Mouse (Mus musculus) heart, embryonic 16.5 days (tissue): Measurements from ENCODE around the gene Rps8. TPM values are rescaled to one million over a fixed set of nuclear protein-coding genes. Genes with fewer than 3 reads are reported as not detected.

Source experiments
- ATAC-seq: fragments of 200-750 bp; cut with Nextera tagmentation; replicated peaks from 2 replicates; pipeline ENCODE4 v1.8.0; 2017; ENCODE audit warnings: moderate number of reproducible peaks; ENCODE audit not compliant: insufficient read depth, low FRiP score; ENCODE audit errors: extremely low read depth
- H3K27ac ChIP-seq: fragments of 300-500 bp; sonication (generic); 2 replicates; pipeline ENCODE4 v1.5.1; 2014; ENCODE audit warnings: mild to moderate bottlenecking, low read length, control low read depth, moderate library complexity
- H3K27me3 ChIP-seq: fragments of 300-500 bp; sonication (generic); 2 replicates; pipeline ENCODE4 v1.6.1; 2014; ENCODE audit warnings: low read length, mixed read lengths; ENCODE audit not compliant: control insufficient read depth, insufficient read depth
- H3K36me3 ChIP-seq: fragments of 300-500 bp; sonication (generic); 2 replicates; pipeline ENCODE4 v1.6.1; 2014; ENCODE audit not compliant: control insufficient read depth, insufficient read depth
- H3K4me1 ChIP-seq: fragments of 300-500 bp; sonication (generic); 2 replicates; pipeline ENCODE4 v1.6.1; 2014; ENCODE audit warnings: low read length, mixed read lengths; ENCODE audit not compliant: control insufficient read depth, insufficient read depth
- H3K4me2 ChIP-seq: fragments of 300-500 bp; sonication (generic); 2 replicates; pipeline ENCODE4 v1.6.1; 2014; ENCODE audit warnings: low read depth, mild to moderate bottlenecking, control low read depth, low read length
- H3K4me3 ChIP-seq: fragments of 300-500 bp; sonication (generic); 2 replicates; pipeline ENCODE4 v1.5.1; 2014; ENCODE audit warnings: mild to moderate bottlenecking, control low read depth, low read length
- H3K9ac ChIP-seq: fragments of 300-500 bp; sonication (generic); 2 replicates; pipeline ENCODE4 v1.6.1; 2014; ENCODE audit warnings: low read length, control low read depth
- H3K9me3 ChIP-seq: fragments of 300-500 bp; sonication (generic); replicated peaks from 2 replicates; pipeline ENCODE4 v1.6.1; 2016; ENCODE audit warnings: low read length; ENCODE audit not compliant: control insufficient read depth
- WGBS: fragments of 180-500 bp; shearing (Covaris S2); extraction: QIAGEN DNeasy Blood & Tissue Kit; methylation state at CpG from one replicate; pipeline ENCODE4 v1.1.7; 2014; 5-methylcytosine and 5-hydroxymethylcytosine counted together
- polyA plus RNA-seq: library from polyadenylated mRNA; unstranded; fragments of >200 nt; fragmentation: Nextera tagmentation; extraction: Ambion mirVana; gene quantifications from 2 replicates; pipeline ENCODE4 v1.2.1, GENCODE M21; 2015

Rps8 gene
- 420 and 513 TPM in 2 replicates for polyA plus RNA-seq

GRCm38 (mm10) chr4:117155792-117156355, at the start of gene Rps8:
Gene Rps8 (minus strand): TSS chr4:117156243.
- Histone ChIP-seq H3K4me3 (peak within 1 kb of the TSS; percentile 81), H3K36me3 (peaks cover 39% of the 10 kb centered on the region), H3K9me3 (no peaks in the 10 kb centered on the region), H3K4me2 (peak within 1 kb of the TSS; percentile 95), H3K4me1 (peaks cover 24% of the 10 kb centered on the region), H3K27me3 (no peaks in the 10 kb centered on the region), H3K27ac (peak within 1 kb of the TSS; percentile 91), H3K9ac (peak within 1 kb of the TSS; percentile 99)
- WGBS, result under 1% methylated on average over 52 of the region's 52 CpGs
- peak; percentile 90 for ATAC-seq

DNA sequence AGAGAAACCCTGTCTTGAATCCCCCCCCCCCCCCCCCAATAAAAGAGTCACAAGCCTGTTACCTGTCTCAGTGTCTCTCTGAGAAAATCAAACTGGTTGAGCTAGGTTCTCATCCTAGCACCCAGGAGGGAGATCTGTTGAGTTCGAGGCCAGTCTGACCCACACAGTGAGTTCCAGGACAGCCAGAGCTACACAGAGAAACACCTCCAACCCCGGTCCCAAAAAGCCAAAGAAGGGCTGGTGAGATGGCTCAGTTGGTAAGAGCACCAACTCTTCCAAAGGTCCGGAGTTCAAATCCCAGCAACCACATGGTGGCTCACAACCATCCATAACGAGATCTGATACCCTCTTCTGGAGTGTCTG, 46.9 kb upstream of the Rps8 start:
- Histone ChIP-seq H3K36me3 (no peaks in the 10 kb centered on the region), H3K9ac (no peak overlapping the region; the same call in 1 of the 2 replicates), H3K4me2 (no peak overlapping the region; the same call in 1 of the 2 replicates), H3K4me3 (no peak overlapping the region), H3K4me1 (no peaks in the 10 kb centered on the region), H3K9me3 (no peaks in the 10 kb centered on the region), H3K27me3 (no peaks in the 10 kb centered on the region), H3K27ac (peak overlapping the region; percentile 74)
- WGBS, result 61% methylated on average over 4 of the region's 4 CpGs
- ATAC-seq, result no peak

DNA sequence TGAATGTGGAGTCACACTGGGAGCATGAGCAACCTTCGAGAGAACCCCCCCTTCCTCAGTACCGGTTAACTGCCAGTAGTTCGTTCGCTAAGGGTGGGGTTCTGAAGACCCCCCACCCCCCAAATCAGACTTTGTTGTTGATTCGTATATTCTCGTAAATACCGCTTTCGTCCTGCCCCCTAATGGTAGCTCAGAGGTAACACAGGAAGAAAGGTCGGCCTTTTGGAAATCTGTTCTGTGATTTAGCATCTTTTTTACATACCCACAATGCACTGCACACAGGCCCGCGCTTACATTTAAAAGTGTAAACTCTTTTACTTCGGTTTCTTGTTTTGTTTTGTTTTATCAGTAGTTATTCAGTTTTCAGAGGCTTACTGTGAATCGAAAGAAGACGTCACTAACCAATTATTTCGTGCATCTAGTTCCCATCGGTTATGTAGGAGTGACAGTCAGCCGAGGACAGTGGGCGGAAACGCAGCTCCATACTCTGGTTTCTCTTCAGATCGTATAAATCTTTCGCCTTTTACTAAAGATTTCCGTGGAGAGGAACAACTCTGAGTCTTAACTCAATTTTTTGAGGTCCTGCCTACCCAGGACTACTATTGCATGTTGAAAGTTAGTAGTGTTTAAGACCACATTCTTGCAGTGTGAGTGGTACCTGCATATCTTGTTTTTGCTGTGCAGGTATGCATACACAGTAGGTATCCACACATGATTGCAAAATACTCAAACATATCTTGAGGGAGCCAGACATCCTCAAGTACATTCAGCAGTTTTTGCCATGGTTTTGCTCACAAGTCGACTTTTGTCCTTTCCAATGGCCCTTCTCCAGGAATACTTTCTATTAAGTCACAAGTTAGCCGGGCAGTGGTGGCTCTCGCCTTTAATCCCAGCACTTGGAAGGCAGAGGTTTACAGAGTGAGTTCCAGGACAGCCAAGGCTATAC, 46.3 kb upstream of the Rps8 start:
- ATAC-seq, result peak; percentile 69
- Histone ChIP-seq H3K9me3 (no peaks in the 10 kb centered on the region), H3K4me2 (peak overlapping the region; percentile 73), H3K27me3 (no peaks in the 10 kb centered on the region), H3K4me3 (peak overlapping the region; percentile 46), H3K4me1 (no peaks in the 10 kb centered on the region), H3K9ac (peak overlapping the region; percentile 71), H3K36me3 (no peaks in the 10 kb centered on the region), H3K27ac (peak overlapping the region; percentile 74)
- WGBS, result 2% methylated on average over 25 of the region's 25 CpGs

DNA sequence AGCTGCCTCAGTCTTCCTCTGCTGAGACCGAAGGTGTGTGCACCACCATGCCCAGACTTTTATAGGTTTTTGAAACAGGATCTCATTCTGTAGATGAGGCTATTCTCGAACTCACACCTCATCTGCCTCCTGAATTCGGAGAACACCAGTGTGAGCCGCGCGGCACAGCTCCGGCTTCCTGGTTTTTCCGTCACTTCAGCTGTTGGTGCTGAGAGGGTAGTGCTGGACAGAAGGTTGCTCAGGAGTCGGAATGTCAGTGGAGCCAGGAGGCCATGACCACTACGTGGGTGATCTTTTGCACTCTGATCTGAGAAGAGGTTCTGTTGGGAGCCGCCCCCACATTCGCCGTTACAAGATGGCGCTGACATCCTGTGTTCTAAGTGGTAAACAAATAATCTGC, 35.8 kb upstream of the Rps8 start:
- Histone ChIP-seq H3K36me3 (no peaks in the 10 kb centered on the region), H3K4me3 (no peak overlapping the region), H3K4me1 (no peaks in the 10 kb centered on the region), H3K4me2 (no peak overlapping the region), H3K9ac (no peak overlapping the region), H3K9me3 (no peaks in the 10 kb centered on the region), H3K27ac (no peak overlapping the region), H3K27me3 (no peaks in the 10 kb centered on the region)
- no peak for ATAC-seq
- WGBS, result 94% methylated on average over 14 of the region's 14 CpGs

GRCm38 (mm10) chr4:117190660-117191059, 34.6 kb upstream of the Rps8 start:
- Histone ChIP-seq H3K4me3 (no peak overlapping the region), H3K4me2 (no peak overlapping the region), H3K4me1 (no peaks in the 10 kb centered on the region), H3K27me3 (no peaks in the 10 kb centered on the region), H3K27ac (peak overlapping the region; percentile 86), H3K9ac (peak overlapping the region; percentile 23), H3K9me3 (no peaks in the 10 kb centered on the region), H3K36me3 (no peaks in the 10 kb centered on the region)
- 69% methylated on average over 7 of the region's 7 CpGs for WGBS
- no peak for ATAC-seq

DNA sequence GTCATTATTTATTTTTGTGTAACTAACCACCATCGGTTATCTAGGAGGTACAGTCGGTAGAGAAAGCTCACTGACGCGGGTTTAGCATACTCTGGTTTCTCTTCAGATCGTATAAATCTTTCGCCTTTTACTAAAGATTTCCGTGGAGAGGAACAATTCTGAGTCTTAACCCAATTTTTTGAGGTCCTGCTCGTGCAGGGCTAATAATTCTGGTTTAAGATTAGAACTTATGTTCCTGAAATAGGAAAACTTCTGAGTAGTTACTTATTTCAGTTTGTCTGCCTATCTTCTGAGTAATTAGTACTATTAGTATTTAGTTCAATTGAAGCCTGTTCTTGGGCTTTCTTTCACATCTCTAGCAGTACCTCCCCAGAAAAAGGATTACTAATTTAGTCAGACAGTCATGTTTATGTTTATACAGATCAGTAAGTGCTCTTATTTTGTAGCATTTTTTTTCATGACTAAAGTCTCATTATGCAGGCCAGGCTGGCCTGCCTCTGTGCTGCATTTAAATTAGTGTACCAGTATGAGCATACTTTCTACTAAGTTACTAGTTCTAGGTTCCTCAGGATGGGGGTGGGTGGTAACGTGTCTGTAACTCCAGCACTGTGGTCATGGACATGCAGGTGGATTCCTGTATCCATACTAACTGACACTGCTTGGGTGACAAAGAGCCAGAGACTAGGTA, 34.0 kb upstream of the Rps8 start:
- Histone ChIP-seq H3K4me3 (peak overlapping the region; percentile 55), H3K9me3 (no peaks in the 10 kb centered on the region), H3K27ac (peak overlapping the region; percentile 86), H3K4me1 (no peaks in the 10 kb centered on the region), H3K4me2 (peak overlapping the region; percentile 64), H3K9ac (peak overlapping the region; percentile 73), H3K27me3 (no peaks in the 10 kb centered on the region), H3K36me3 (no peaks in the 10 kb centered on the region)
- ATAC-seq, result peak; percentile 82
- 1% methylated on average over 9 of the region's 9 CpGs for WGBS

DNA sequence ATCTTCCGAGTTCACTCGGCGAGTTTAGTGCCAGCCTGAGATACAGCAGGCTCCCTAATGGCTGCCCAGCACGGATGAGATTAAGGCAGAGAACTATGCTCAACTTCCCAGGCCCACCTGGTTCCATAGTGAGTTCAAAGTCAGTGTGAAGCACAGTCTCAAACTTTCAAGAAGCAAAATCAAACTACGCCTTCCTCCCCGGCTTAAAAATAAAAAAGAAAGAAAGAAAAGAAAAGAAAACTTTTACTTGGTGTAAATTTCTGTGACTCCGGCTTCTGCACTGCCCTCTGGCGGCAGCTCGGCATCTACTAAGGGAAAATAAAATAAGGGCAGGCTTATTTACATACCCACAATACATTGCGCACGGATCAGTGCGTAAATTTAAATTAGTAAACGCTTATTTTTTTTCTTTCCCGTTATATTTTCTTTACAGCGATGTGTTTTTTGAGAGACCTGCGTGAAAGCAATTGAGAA, 33.4 kb upstream of the Rps8 start:
- WGBS, result 1% methylated on average over 16 of the region's 16 CpGs
- Histone ChIP-seq H3K9me3 (no peaks in the 10 kb centered on the region), H3K9ac (peak overlapping the region; percentile 73), H3K36me3 (no peaks in the 10 kb centered on the region), H3K4me2 (peak overlapping the region; percentile 64), H3K27me3 (no peaks in the 10 kb centered on the region), H3K4me3 (peak overlapping the region; percentile 55), H3K27ac (peak overlapping the region; percentile 86), H3K4me1 (no peaks in the 10 kb centered on the region)
- ATAC-seq, result peak; percentile 61; the same call in 1 of the 2 replicates

DNA sequence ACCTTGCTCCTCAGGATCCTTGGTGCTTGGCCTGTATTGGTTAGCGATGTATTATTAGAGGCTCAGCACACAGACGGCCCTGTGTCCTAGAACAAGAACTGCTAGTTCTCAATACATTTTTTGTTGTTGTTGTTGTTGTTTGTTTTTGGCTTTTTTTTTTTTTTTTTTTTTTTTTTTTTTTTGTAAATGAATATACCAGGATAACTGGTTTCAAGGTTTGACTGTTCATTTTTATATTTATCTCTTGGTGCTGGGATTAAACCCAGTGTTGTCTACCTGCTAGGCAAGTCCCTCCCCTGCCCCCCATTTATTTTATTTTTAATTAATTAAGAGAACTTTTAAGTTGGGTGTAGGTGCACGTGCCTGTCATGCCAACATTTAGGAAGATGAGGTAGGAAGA, 32.9 kb upstream of the Rps8 start:
- H3K4me2 ChIP-seq, result peak overlapping the region; percentile 64
- 48% methylated on average over 3 of the region's 3 CpGs for WGBS

More for the DNA sequence above, 32.9 kb upstream of the Rps8 start:
- H3K9me3 ChIP-seq, result no peaks in the 10 kb centered on the region
- H3K27ac ChIP-seq, result peak overlapping the region; percentile 86
- H3K36me3 ChIP-seq, result no peaks in the 10 kb centered on the region
- no peaks in the 10 kb centered on the region for H3K27me3 ChIP-seq
- ATAC-seq, result no peak
- H3K9ac ChIP-seq, result peak overlapping the region; percentile 73
- no peaks in the 10 kb centered on the region for H3K4me1 ChIP-seq
- peak overlapping the region; percentile 55 for H3K4me3 ChIP-seq
